Mouse (Mus musculus): Measurements from ENCODE around the gene C5ar2. TPM values are rescaled to one million over a fixed set of nuclear protein-coding genes. Genes with fewer than 3 reads are reported as not detected.
"Not testable (repeated sequence)": the region's sequence is repeated elsewhere in the genome, so short reads cannot be mapped to it uniquely, and the experiment has no call there.

C5ar2 gene
- polyA plus RNA-seq, 1 experiment from 2014 or later: 1.1 TPM

- H3K27me3 ChIP-seq (replicated peaks); H3K27ac ChIP-seq (ENCODE audit: poor library complexity, severe bottlenecking); H3K9me3 ChIP-seq (replicated peaks); H3K9ac ChIP-seq; H3K36me3 ChIP-seq; H3K4me3 ChIP-seq; H3K4me2 ChIP-seq; ATAC-seq (ENCODE audit: insufficient number of reproducible peaks, low FRiP score); H3K4me1 ChIP-seq (replicated peaks): not testable (repeated sequence)
- whole genome bisulfite sequencing: 71% methylated on average over 4 of the region's 4 CpGs
Measured at GRCm38 (mm10) chr7:16255963-16256362, 12.0 kb upstream of the C5ar2 start.

GRCm38 (mm10) chr7:16254195-16254594 is 10.2 kb upstream of the C5ar2 start:
- Histone ChIP-seq H3K4me1 (replicated peaks) (no peaks in the 10 kb centered on the region), H3K9me3 (replicated peaks) (no peaks in the 10 kb centered on the region), H3K27me3 (replicated peaks) (no peaks in the 10 kb centered on the region), H3K9ac (no peak overlapping the region), H3K36me3 (no peaks in the 10 kb centered on the region), H3K4me3 (no peak overlapping the region), H3K27ac (ENCODE audit: poor library complexity, severe bottlenecking) (no peak overlapping the region), H3K4me2 (no peak overlapping the region)
- no peak for ATAC-seq (ENCODE audit: insufficient number of reproducible peaks, low FRiP score)
- 39% methylated on average over 4 of the region's 4 CpGs for WGBS

GRCm38 (mm10) chr7:16250687-16251086 is 6.7 kb upstream of the C5ar2 start:
- Histone ChIP-seq H3K4me3 (no peak overlapping the region), H3K9me3 (replicated peaks) (no peaks in the 10 kb centered on the region), H3K4me2 (no peak overlapping the region), H3K4me1 (replicated peaks) (no peaks in the 10 kb centered on the region), H3K36me3 (no peaks in the 10 kb centered on the region), H3K27me3 (replicated peaks) (no peaks in the 10 kb centered on the region), H3K27ac (ENCODE audit: poor library complexity, severe bottlenecking) (no peak overlapping the region), H3K9ac (no peak overlapping the region)
- no peak for ATAC-seq (ENCODE audit: insufficient number of reproducible peaks, low FRiP score)
- 69% methylated on average over 5 of the region's 5 CpGs for WGBS

GRCm38 (mm10) chr7:16245958-16246357 is 2.0 kb upstream of the C5ar2 start:
- Histone ChIP-seq H3K27ac (ENCODE audit: poor library complexity, severe bottlenecking) (no peak overlapping the region), H3K36me3 (no peaks in the 10 kb centered on the region), H3K9me3 (replicated peaks) (no peaks in the 10 kb centered on the region), H3K4me3 (no peak overlapping the region), H3K27me3 (replicated peaks) (no peaks in the 10 kb centered on the region), H3K4me2 (no peak overlapping the region), H3K9ac (no peak overlapping the region), H3K4me1 (replicated peaks) (no peaks in the 10 kb centered on the region)
- no peak for ATAC-seq (ENCODE audit: insufficient number of reproducible peaks, low FRiP score)
- 30% methylated on average over 2 of the region's 4 CpGs for WGBS

DNA sequence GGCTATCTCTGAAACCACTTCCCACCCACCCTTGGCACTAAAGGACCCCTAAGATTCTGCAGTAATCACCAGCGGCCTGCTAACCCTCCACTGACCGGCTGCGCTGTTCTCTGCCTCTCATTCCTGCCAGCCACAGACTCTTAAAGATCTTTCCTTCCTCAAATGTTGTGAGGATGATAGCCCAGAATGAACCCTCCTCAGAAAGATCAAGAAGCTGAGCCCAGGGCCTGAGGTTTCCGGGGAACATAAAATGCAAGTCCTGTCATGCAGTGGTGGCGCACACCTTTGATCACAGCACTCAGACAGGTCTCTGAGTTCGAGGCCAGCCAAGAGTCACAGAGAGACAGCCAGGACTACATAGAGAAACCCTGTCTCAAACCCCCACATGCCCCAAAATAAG is 1.8 kb downstream of the C5ar2 start:
- 71% methylated on average over 6 of the region's 6 CpGs for WGBS
- no peaks in the 10 kb centered on the region for H3K36me3 ChIP-seq
- no peak overlapping the region for H3K9ac ChIP-seq
- no peak overlapping the region for H3K4me3 ChIP-seq
- peaks cover 6% of the 10 kb centered on the region; the same call in 1 of the 2 replicates for H3K4me1 ChIP-seq (replicated peaks)
- H3K27ac ChIP-seq (ENCODE audit: poor library complexity, severe bottlenecking): no peak overlapping the region
- no peaks in the 10 kb centered on the region for H3K27me3 ChIP-seq (replicated peaks)
- no peak overlapping the region for H3K4me2 ChIP-seq
- no peak for ATAC-seq (ENCODE audit: insufficient number of reproducible peaks, low FRiP score)
- H3K9me3 ChIP-seq (replicated peaks): no peaks in the 10 kb centered on the region

GRCm38 (mm10) chr7:16241787-16242186 is 2.2 kb downstream of the C5ar2 start:
- Histone ChIP-seq H3K27ac (ENCODE audit: poor library complexity, severe bottlenecking) (no peak overlapping the region), H3K9me3 (replicated peaks) (no peaks in the 10 kb centered on the region), H3K4me2 (no peak overlapping the region), H3K36me3 (no peaks in the 10 kb centered on the region), H3K27me3 (replicated peaks) (no peaks in the 10 kb centered on the region), H3K9ac (no peak overlapping the region), H3K4me3 (no peak overlapping the region), H3K4me1 (replicated peaks) (peaks cover 6% of the 10 kb centered on the region; the same call in 1 of the 2 replicates)
- no peak for ATAC-seq (ENCODE audit: insufficient number of reproducible peaks, low FRiP score)
- WGBS: 43% methylated on average over 11 of the region's 11 CpGs

DNA sequence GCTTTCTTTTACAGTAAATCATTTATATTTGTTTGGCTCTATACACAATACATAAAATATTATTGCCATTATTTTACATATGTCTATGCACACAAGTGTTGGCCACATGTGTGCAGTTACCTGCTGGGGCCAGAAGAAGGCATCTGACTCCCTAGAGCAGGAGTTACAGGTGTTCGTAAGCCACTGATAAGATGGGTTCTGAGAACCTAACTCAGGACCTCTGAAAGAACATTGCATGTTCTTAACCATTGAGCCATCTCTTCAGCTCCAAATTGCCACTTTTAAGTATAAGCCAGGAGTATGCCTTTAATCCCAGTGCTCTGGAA is 3.0 kb downstream of the C5ar2 start:
- 73% methylated on average over 1 of the region's 1 CpGs for WGBS
- Histone ChIP-seq H3K4me3 (no peak overlapping the region), H3K9me3 (replicated peaks) (no peaks in the 10 kb centered on the region), H3K36me3 (no peaks in the 10 kb centered on the region), H3K27me3 (replicated peaks) (no peaks in the 10 kb centered on the region), H3K4me2 (no peak overlapping the region), H3K27ac (ENCODE audit: poor library complexity, severe bottlenecking) (no peak overlapping the region; the same call in 1 of the 2 replicates), H3K9ac (no peak overlapping the region), H3K4me1 (replicated peaks) (peaks cover 6% of the 10 kb centered on the region; the same call in 1 of the 2 replicates)
- no peak; the same call in 1 of the 2 replicates for ATAC-seq (ENCODE audit: insufficient number of reproducible peaks, low FRiP score)

DNA sequence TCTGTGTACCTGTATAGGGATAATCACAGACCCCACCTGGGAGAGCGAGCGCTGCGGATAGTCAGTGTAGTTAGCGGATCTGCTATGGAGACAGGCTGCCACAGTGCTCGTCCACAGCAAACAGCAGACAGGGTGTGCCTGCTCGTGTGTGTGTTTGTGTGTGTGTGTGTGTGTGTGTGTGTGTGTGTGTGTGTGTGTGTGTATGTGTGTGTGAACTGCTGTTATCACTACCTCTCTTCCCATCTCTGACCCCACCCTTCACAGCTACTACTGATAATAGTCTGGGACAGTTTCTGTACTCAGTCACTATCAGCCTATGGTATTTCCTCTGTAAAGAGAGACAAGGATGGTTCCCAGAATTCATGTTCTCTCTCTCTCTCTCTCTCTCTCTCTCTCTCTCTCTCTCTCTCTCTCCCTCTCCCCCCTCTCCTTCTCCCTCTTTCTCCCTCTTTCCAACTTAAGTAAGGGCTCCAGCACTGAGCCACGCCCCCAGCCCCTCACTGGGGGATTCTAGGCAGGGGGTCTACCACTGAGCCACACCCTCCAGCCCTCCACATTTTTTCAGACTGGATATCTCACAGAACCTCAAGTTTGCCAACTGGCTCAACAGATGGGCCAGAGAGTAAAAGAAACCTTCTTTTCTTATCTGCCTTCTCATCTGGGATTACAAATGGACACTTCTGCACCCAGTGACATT is 3.5 kb downstream of the C5ar2 start:
- H3K36me3 ChIP-seq: no peaks in the 10 kb centered on the region
- no peaks in the 10 kb centered on the region for H3K9me3 ChIP-seq (replicated peaks)
- H3K4me1 ChIP-seq (replicated peaks): peaks cover 6% of the 10 kb centered on the region; the same call in 1 of the 2 replicates
- H3K27me3 ChIP-seq (replicated peaks): no peaks in the 10 kb centered on the region
- H3K27ac ChIP-seq (ENCODE audit: poor library complexity, severe bottlenecking): no peak overlapping the region; the same call in 1 of the 2 replicates
- peak; percentile 78 for ATAC-seq (ENCODE audit: insufficient number of reproducible peaks, low FRiP score)
- 58% methylated on average over 7 of the region's 7 CpGs for WGBS
- H3K9ac ChIP-seq: no peak overlapping the region
- H3K4me2 ChIP-seq: no peak overlapping the region
- H3K4me3 ChIP-seq: no peak overlapping the region

DNA sequence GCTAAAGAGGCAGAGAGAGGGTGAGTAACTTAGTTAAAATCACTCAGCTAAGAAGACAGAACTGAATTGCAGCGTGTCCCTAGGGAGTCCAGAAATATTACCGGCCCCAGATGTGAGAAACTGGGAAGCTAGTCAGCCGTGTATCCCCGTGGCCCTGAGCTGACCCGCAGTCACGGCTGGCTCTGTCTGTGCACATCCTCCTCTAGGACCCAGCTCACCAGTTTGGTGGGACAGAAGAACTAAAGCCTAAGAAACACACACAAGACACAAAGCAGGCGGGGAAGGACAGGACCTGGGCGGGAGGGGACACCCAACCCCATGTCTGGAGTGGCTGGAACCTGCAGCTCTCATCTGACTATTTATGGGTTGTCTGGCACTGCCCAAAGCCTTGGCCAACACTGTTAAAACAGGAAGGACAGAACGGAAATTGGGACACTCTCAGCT is 4.4 kb downstream of the C5ar2 start:
- peaks cover 6% of the 10 kb centered on the region; the same call in 1 of the 2 replicates for H3K4me1 ChIP-seq (replicated peaks)
- H3K36me3 ChIP-seq: no peaks in the 10 kb centered on the region
- ATAC-seq (ENCODE audit: insufficient number of reproducible peaks, low FRiP score): peak; percentile 26; the same call in 1 of the 2 replicates
- no peaks in the 10 kb centered on the region for H3K9me3 ChIP-seq (replicated peaks)
- no peaks in the 10 kb centered on the region for H3K27me3 ChIP-seq (replicated peaks)
- peak overlapping the region; percentile 15; the same call in 1 of the 2 replicates for H3K4me2 ChIP-seq
- H3K9ac ChIP-seq: no peak overlapping the region
- H3K27ac ChIP-seq (ENCODE audit: poor library complexity, severe bottlenecking): 0 out of 2 replicates have a peak overlapping the region, but pooled peaks have one; percentile 8
- whole genome bisulfite sequencing: 46% methylated on average over 9 of the region's 9 CpGs
- no peak overlapping the region for H3K4me3 ChIP-seq

DNA sequence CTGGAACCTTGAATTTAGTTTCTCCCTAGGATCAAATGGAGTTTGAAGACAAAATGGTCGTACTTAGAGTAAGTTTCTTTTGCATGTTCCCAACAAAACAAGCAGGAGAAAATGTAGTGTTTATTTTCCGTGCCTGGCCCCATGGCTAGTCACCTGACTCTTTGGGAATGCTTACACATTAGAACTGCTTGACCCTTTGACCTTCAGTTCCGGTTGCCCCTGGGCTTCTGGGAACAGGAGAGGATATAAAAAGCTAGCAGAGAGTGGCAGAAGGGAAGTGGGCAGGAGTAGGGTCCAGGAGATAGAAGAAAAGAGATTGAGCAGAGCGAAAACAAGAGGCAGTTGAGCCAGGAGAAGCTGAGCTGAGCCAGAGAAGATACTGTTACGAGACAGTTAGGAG is 14.1 kb downstream of the C5ar2 start:
- ATAC-seq (ENCODE audit: insufficient number of reproducible peaks, low FRiP score): no peak
- Histone ChIP-seq H3K4me1 (replicated peaks) (peaks cover 10% of the 10 kb centered on the region), H3K9me3 (replicated peaks) (peaks cover 14% of the 10 kb centered on the region), H3K27me3 (replicated peaks) (0 out of 2 replicates have a peak, but pooled peaks cover 3% of the 10 kb centered on the region), H3K4me3 (no peak overlapping the region), H3K4me2 (no peak overlapping the region), H3K9ac (no peak overlapping the region), H3K36me3 (no peaks in the 10 kb centered on the region), H3K27ac (ENCODE audit: poor library complexity, severe bottlenecking) (peak overlapping the region; percentile 36; the same call in 1 of the 2 replicates)
- 24% methylated on average over 5 of the region's 5 CpGs for WGBS

DNA sequence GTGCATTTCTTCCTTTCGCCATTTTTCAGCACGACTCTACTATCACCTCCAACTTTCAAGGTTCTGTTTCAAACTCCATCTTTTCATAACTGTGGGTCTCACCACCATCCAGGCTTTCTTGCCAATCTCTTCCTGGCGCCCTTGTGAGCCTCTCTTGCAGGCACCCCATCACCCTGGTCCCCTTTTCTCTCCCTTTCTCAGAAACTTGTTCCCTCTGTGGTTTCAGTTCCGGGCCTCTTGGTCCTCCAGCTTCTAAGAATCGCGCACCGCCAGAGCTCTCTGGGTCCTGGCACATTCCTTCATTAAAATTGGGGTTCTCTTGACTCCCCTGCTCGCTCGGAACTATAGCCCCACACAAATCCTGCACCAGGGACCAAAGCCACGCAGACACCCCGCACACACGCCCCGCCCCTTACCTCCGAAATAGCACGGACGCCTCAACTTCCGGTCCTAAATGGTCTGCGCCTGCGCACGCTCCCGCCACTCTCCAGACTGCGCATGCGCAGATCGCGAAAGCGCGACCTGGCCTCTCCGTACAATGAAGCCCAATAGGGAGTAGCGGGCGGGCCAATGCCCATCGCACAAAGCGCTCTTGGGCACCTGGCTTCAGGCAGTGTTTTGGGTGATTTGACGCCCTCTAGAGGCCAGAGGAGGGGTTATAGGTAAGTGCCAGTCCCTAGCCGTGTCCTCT is 22.2 kb downstream of the C5ar2 start, which contains the start of gene Dhx34:
Gene Dhx34 (minus strand): TSS at position 456 of the 691 bp plus-strand sequence.
- Histone ChIP-seq H3K9ac (peak within 1 kb of the TSS; percentile 85), H3K27ac (ENCODE audit: poor library complexity, severe bottlenecking) (peak within 1 kb of the TSS; percentile 71), H3K9me3 (replicated peaks) (no peaks in the 10 kb centered on the region), H3K36me3 (peaks cover 15% of the 10 kb centered on the region), H3K4me2 (peak within 1 kb of the TSS; percentile 81), H3K4me1 (replicated peaks) (peaks cover 8% of the 10 kb centered on the region), H3K4me3 (peak within 1 kb of the TSS; percentile 78), H3K27me3 (replicated peaks) (0 out of 2 replicates have a peak, but pooled peaks cover 3% of the 10 kb centered on the region)
- ATAC-seq (ENCODE audit: insufficient number of reproducible peaks, low FRiP score): peak; percentile 97
- WGBS: 2% methylated on average over 34 of the region's 34 CpGs
